Mouse (Mus musculus): ENCODE measurements around the gene Ddx41. TPM values are rescaled to one million over a fixed set of nuclear protein-coding genes. Genes with fewer than 3 reads are reported as not detected.

Ddx41 gene
- polyA plus RNA-seq, 1 experiment = 55.2 TPM

GRCm38 (mm10) chr13:55483071-55483470 is 53.4 kb downstream of the Ddx41 start:
- Histone ChIP-seq H3K27ac (ENCODE audit: insufficient read depth, low read length) (no peak overlapping the region), H3K36me3 (ENCODE audit: control insufficient read depth, insufficient read depth, low read length, poor library complexity, severe bottlenecking) (no peaks in the 10 kb centered on the region), H3K27me3 (ENCODE audit: control insufficient read depth, insufficient read depth, low read length, poor library complexity, severe bottlenecking) (no peaks in the 10 kb centered on the region), H3K4me1 (ENCODE audit: control insufficient read depth, insufficient read depth, low read length) (no peaks in the 10 kb centered on the region), H3K9me3 (replicated peaks; ENCODE audit: control insufficient read depth, insufficient read depth, low read length, poor library complexity, severe bottlenecking) (no peaks in the 10 kb centered on the region), H3K4me3 (ENCODE audit: low read depth, low read length) (no peak overlapping the region), H3K9ac (ENCODE audit: low read depth, poor library complexity, severe bottlenecking) (no peak overlapping the region)
- TF ChIP-seq CTCF (IDR thresholded peaks at IDR 0.05; ENCODE audit: low read depth, low read length) = no peak

- no peak overlapping the region for H3K9ac ChIP-seq (ENCODE audit: low read depth, poor library complexity, severe bottlenecking)
- no peaks in the 10 kb centered on the region for H3K36me3 ChIP-seq (ENCODE audit: control insufficient read depth, insufficient read depth, low read length, poor library complexity, severe bottlenecking)
- no peaks in the 10 kb centered on the region for H3K4me1 ChIP-seq (ENCODE audit: control insufficient read depth, insufficient read depth, low read length)
Observed at GRCm38 (mm10) chr13:55482542-55482941, 53.9 kb downstream of the Ddx41 start.

More at GRCm38 (mm10) chr13:55482542-55482941, 53.9 kb downstream of the Ddx41 start:
- H3K9me3 ChIP-seq (replicated peaks; ENCODE audit: control insufficient read depth, insufficient read depth, low read length, poor library complexity, severe bottlenecking) = no peaks in the 10 kb centered on the region
- no peak overlapping the region for H3K4me3 ChIP-seq (ENCODE audit: low read depth, low read length)
- no peaks in the 10 kb centered on the region for H3K27me3 ChIP-seq (ENCODE audit: control insufficient read depth, insufficient read depth, low read length, poor library complexity, severe bottlenecking)
- no peak overlapping the region for H3K27ac ChIP-seq (ENCODE audit: insufficient read depth, low read length)
- TF ChIP-seq CTCF (IDR thresholded peaks at IDR 0.05; ENCODE audit: low read depth, low read length) (no peak), POLR2A (IDR thresholded peaks at IDR 0.05; ENCODE audit: insufficient read depth, low read length) (no peak), EP300 (IDR thresholded peaks at IDR 0.05; ENCODE audit: insufficient read depth, low read depth, low read length) (no peak)

Other genes starting within 250 kb of the Ddx41 start
- 230 and 234 TPM in 2 replicates for gene Prelid1, start 216.2 kb downstream of the Ddx41 start, polyA plus RNA-seq (2011; ENCODE audit: insufficient read depth, insufficient read length, low read depth, missing spikeins)
- 40.5 and 42.8 TPM in 2 replicates for gene Rab24, start 214.7 kb downstream of the Ddx41 start, polyA plus RNA-seq (2011; ENCODE audit: insufficient read depth, insufficient read length, low read depth, missing spikeins)
- 5.1 and 6.5 TPM in 2 replicates for gene Mxd3, start 206.8 kb downstream of the Ddx41 start, polyA plus RNA-seq (2011; ENCODE audit: insufficient read depth, insufficient read length, low read depth, missing spikeins)
- gene Lman2, start 173.9 kb downstream of the Ddx41 start, polyA plus RNA-seq (2011; ENCODE audit: insufficient read depth, insufficient read length, low read depth, missing spikeins) = 38.5 and 45.2 TPM in 2 replicates
- 2.8 and 3.6 TPM in 2 replicates for gene Rgs14, start 166.9 kb downstream of the Ddx41 start, polyA plus RNA-seq (2011; ENCODE audit: insufficient read depth, insufficient read length, low read depth, missing spikeins)
- gene Slc34a1, start 138.5 kb downstream of the Ddx41 start, polyA plus RNA-seq (2011; ENCODE audit: insufficient read depth, insufficient read length, low read depth, missing spikeins) = not detected in 2 replicates
- gene Pfn3, start 121.4 kb downstream of the Ddx41 start, polyA plus RNA-seq (2011; ENCODE audit: insufficient read depth, insufficient read length, low read depth, missing spikeins) = not detected in 2 replicates
- not detected in 2 replicates for gene F12, start 109.9 kb downstream of the Ddx41 start, polyA plus RNA-seq (2011; ENCODE audit: insufficient read depth, insufficient read length, low read depth, missing spikeins)
- 58.2 and 63.4 TPM in 2 replicates for gene Grk6, start 91.6 kb downstream of the Ddx41 start, polyA plus RNA-seq (2011; ENCODE audit: insufficient read depth, insufficient read length, low read depth, missing spikeins)
- 3.1 and 3.4 TPM in 2 replicates for gene Prr7, start 72.4 kb downstream of the Ddx41 start, polyA plus RNA-seq (2011; ENCODE audit: insufficient read depth, insufficient read length, low read depth, missing spikeins)
- 43.6 and 44.3 TPM in 2 replicates for gene Dbn1, start 48.5 kb downstream of the Ddx41 start, polyA plus RNA-seq (2011; ENCODE audit: insufficient read depth, insufficient read length, low read depth, missing spikeins)
- 84.4 and 97.7 TPM in 2 replicates for gene Pdlim7, start 23.0 kb downstream of the Ddx41 start, polyA plus RNA-seq (2011; ENCODE audit: insufficient read depth, insufficient read length, low read depth, missing spikeins)
- gene Dok3, start 7.4 kb downstream of the Ddx41 start, polyA plus RNA-seq (2011; ENCODE audit: insufficient read depth, insufficient read length, low read depth, missing spikeins) = 0.39 and 1.0 TPM in 2 replicates
- 41.8 and 47.7 TPM in 2 replicates for gene Fam193b, start 34.5 kb upstream of the Ddx41 start, polyA plus RNA-seq (2011; ENCODE audit: insufficient read depth, insufficient read length, low read depth, missing spikeins)
- 94.2 and 95.2 TPM in 2 replicates for gene Tmed9, start 37.1 kb upstream of the Ddx41 start, polyA plus RNA-seq (2011; ENCODE audit: insufficient read depth, insufficient read length, low read depth, missing spikeins)
- gene B4galt7, start 63.2 kb upstream of the Ddx41 start, polyA plus RNA-seq (2011; ENCODE audit: insufficient read depth, insufficient read length, low read depth, missing spikeins) = 10.3 and 10.5 TPM in 2 replicates
- 22.6 and 26.3 TPM in 2 replicates for gene Caml, start 86.3 kb upstream of the Ddx41 start, polyA plus RNA-seq (2011; ENCODE audit: insufficient read depth, insufficient read length, low read depth, missing spikeins)
- gene Ddx46, start 98.4 kb upstream of the Ddx41 start, polyA plus RNA-seq (2011; ENCODE audit: insufficient read depth, insufficient read length, low read depth, missing spikeins) = 103 and 113 TPM in 2 replicates
- gene B230219D22Rik, start 156.5 kb upstream of the Ddx41 start, polyA plus RNA-seq (2011; ENCODE audit: insufficient read depth, insufficient read length, low read depth, missing spikeins) = 52.3 and 54.1 TPM in 2 replicates
- gene Txndc15, start 178.0 kb upstream of the Ddx41 start, polyA plus RNA-seq (2011; ENCODE audit: insufficient read depth, insufficient read length, low read depth, missing spikeins) = 16.6 and 18.8 TPM in 2 replicates
- 15.3 and 16.5 TPM in 2 replicates for gene Pcbd2, start 190.7 kb upstream of the Ddx41 start, polyA plus RNA-seq (2011; ENCODE audit: insufficient read depth, insufficient read length, low read depth, missing spikeins)
- gene Catsper3, start 247.9 kb upstream of the Ddx41 start, polyA plus RNA-seq (2011; ENCODE audit: insufficient read depth, insufficient read length, low read depth, missing spikeins) = 0.61 TPM in 1 of 2 replicates, not detected in the other